Mouse (Mus musculus) CH12.LX (cell line): Measurements from ENCODE around the gene B3gnt3. TPM values are rescaled to one million over a fixed set of nuclear protein-coding genes. Genes with fewer than 3 reads are reported as not detected.

Experiments
- DNase-seq: peaks from one replicate; pipeline ENCODE4 v3.0.0-alpha.2; 2013; ENCODE audit errors: extremely low read depth
- H3K27ac ChIP-seq: 2 replicates; pipeline ENCODE4 v1.5.1; 2012; ENCODE audit warnings: low read depth, mild to moderate bottlenecking, control low read depth, moderate library complexity; ENCODE audit not compliant: insufficient read depth
- H3K27me3 ChIP-seq: replicated peaks from 2 replicates; pipeline ENCODE3; 2012; ENCODE audit warnings: inconsistent platforms
- H3K36me3 ChIP-seq, 2 experiments: replicated peaks in 1 of 2; 2 replicates each; pipeline versions ENCODE3 to v1.6.1; 2012; ENCODE audit warnings: inconsistent platforms in 1 of 2, low read length in 1 of 2, mild to moderate bottlenecking in 1 of 2, mixed read lengths in 1 of 2, moderate library complexity in 1 of 2; ENCODE audit not compliant: control insufficient read depth in 1 of 2, insufficient read depth in 1 of 2
- H3K4me1 ChIP-seq, 2 experiments: 2 replicates each; pipeline ENCODE4 v1.6.1; 2012; ENCODE audit warnings: inconsistent platforms in 1 of 2, moderate library complexity in 1 of 2; ENCODE audit not compliant: insufficient read depth in 2 of 2, control insufficient read depth in 1 of 2
- H3K4me2 ChIP-seq: 2 replicates; pipeline ENCODE4 v1.6.1; 2012; ENCODE audit warnings: low read depth, mild to moderate bottlenecking, control low read depth; ENCODE audit not compliant: poor library complexity, insufficient read depth, severe bottlenecking
- H3K4me3 ChIP-seq, 3 experiments: fragments of 150-350 bp in 1 of 3; sonication (generic) in 1 of 3; replicated peaks in 1 of 3; 2 replicates each; pipeline versions ENCODE3 to v1.5.1; 2011 to 2012; ENCODE audit warnings: low read depth in 2 of 3, low read length in 2 of 3, mild to moderate bottlenecking in 2 of 3, moderate library complexity in 2 of 3, control low read depth in 1 of 3, improper control_type of control experiment in 1 of 3, inconsistent platforms in 1 of 3, mixed read lengths in 1 of 3; ENCODE audit not compliant: poor library complexity in 1 of 3
- H3K79me2 ChIP-seq: replicated peaks from 2 replicates; pipeline ENCODE4 v1.6.1; 2012; ENCODE audit warnings: mild to moderate bottlenecking, moderate library complexity; ENCODE audit not compliant: control insufficient read depth, poor library complexity, insufficient read depth, severe bottlenecking; ENCODE audit errors: extremely low read depth
- H3K9ac ChIP-seq: 2 replicates; pipeline ENCODE4 v1.6.1; 2012; ENCODE audit warnings: low read depth, mild to moderate bottlenecking, control low read depth, moderate library complexity; ENCODE audit not compliant: insufficient read depth
- H3K9me3 ChIP-seq: replicated peaks from 2 replicates; pipeline ENCODE3; 2012; ENCODE audit warnings: low read length, inconsistent platforms, mixed read lengths
- BHLHE40 ChIP-seq: IDR thresholded peaks from 2 replicates; pipeline ENCODE4 v1.6.1; 2011; ENCODE audit warnings: mild to moderate bottlenecking, low read depth, low read length, improper control_type of control experiment
- CHD1 ChIP-seq: IDR thresholded peaks from 2 replicates; pipeline ENCODE4 v1.6.1; 2012; ENCODE audit warnings: low read depth, low read length, improper control_type of control experiment, inconsistent platforms
- CHD2 ChIP-seq: IDR thresholded peaks from 2 replicates; pipeline ENCODE4 v1.6.1; 2011; ENCODE audit warnings: low read length, improper control_type of control experiment
- CTCF ChIP-seq, 2 experiments: IDR thresholded peaks in 1 of 2; conservative IDR thresholded peaks in 1 of 2; 2 replicates each; pipeline ENCODE4 v1.5.1; 2011 to 2012; ENCODE audit warnings: low read depth in 2 of 2, low read length in 2 of 2, improper control_type of control experiment in 1 of 2, inconsistent platforms in 1 of 2, mild to moderate bottlenecking in 1 of 2, moderate library complexity in 1 of 2
- E2F4 ChIP-seq: IDR thresholded peaks from 2 replicates; pipeline ENCODE4 v1.6.1; 2011; ENCODE audit warnings: low read depth, low read length, improper control_type of control experiment; ENCODE audit not compliant: insufficient replicate concordance
- ELF1 ChIP-seq: IDR thresholded peaks from 2 replicates; pipeline ENCODE4 v1.6.1; 2014; ENCODE audit warnings: low read depth, mild to moderate bottlenecking, inconsistent platforms, low read length, improper control_type of control experiment
- EP300 ChIP-seq: IDR thresholded peaks from 2 replicates; pipeline ENCODE4 v1.6.1; 2011; ENCODE audit warnings: low read length, improper control_type of control experiment
- ETS1 ChIP-seq: conservative IDR thresholded peaks from 2 replicates; pipeline ENCODE4 v1.6.1; 2012; ENCODE audit warnings: low read depth, mild to moderate bottlenecking, inconsistent platforms, low read length, improper control_type of control experiment, moderate library complexity
- GABPA ChIP-seq: IDR thresholded peaks from 2 replicates; pipeline ENCODE4 v1.6.1; 2012; ENCODE audit warnings: low read depth, low read length, improper control_type of control experiment, inconsistent platforms; ENCODE audit not compliant: insufficient replicate concordance
- HCFC1 ChIP-seq: IDR thresholded peaks from 2 replicates; pipeline ENCODE4 v1.6.1; 2012; ENCODE audit warnings: low read depth, mild to moderate bottlenecking, inconsistent platforms, low read length, improper control_type of control experiment
- IRF4 ChIP-seq: IDR thresholded peaks from 2 replicates; pipeline ENCODE4 v1.6.1; 2014; ENCODE audit warnings: low read depth, mild to moderate bottlenecking, inconsistent platforms, low read length, improper control_type of control experiment
- JUN ChIP-seq: IDR thresholded peaks from 2 replicates; pipeline ENCODE4 v1.6.1; 2011; ENCODE audit warnings: low read depth, mild to moderate bottlenecking, low read length, improper control_type of control experiment, moderate library complexity; ENCODE audit not compliant: insufficient read depth
- JUND ChIP-seq: conservative IDR thresholded peaks from 2 replicates; pipeline ENCODE4 v1.6.1; 2011; ENCODE audit warnings: low read depth, low read length, improper control_type of control experiment
- KAT2A ChIP-seq: IDR thresholded peaks from 2 replicates; pipeline ENCODE4 v1.6.1; 2012; ENCODE audit warnings: low read length, improper control_type of control experiment, inconsistent platforms; ENCODE audit not compliant: insufficient replicate concordance
- MAFK ChIP-seq: IDR thresholded peaks from 2 replicates; pipeline ENCODE4 v1.6.1; 2011; ENCODE audit warnings: low read length, improper control_type of control experiment; ENCODE audit not compliant: insufficient replicate concordance
- MAX ChIP-seq: IDR thresholded peaks from 2 replicates; pipeline ENCODE4 v1.6.1; 2011; ENCODE audit warnings: low read length, improper control_type of control experiment
- MAZ ChIP-seq: IDR thresholded peaks from 2 replicates; pipeline ENCODE4 v1.6.1; 2012; ENCODE audit warnings: low read depth, mild to moderate bottlenecking, inconsistent platforms, low read length, improper control_type of control experiment, moderate library complexity
- MEF2A ChIP-seq: IDR thresholded peaks from 2 replicates; pipeline ENCODE4 v1.6.1; 2014; ENCODE audit warnings: low read depth, mild to moderate bottlenecking, inconsistent platforms, low read length, improper control_type of control experiment, borderline replicate concordance
- MXI1 ChIP-seq: IDR thresholded peaks from 2 replicates; pipeline ENCODE4 v1.6.1; 2011; ENCODE audit warnings: mild to moderate bottlenecking, low read depth, low read length, improper control_type of control experiment
- MYC ChIP-seq: IDR thresholded peaks from 2 replicates; pipeline ENCODE4 v1.6.1; 2011; ENCODE audit warnings: low read depth, mild to moderate bottlenecking, improper control_type of control experiment, low read length
- NELFE ChIP-seq: IDR thresholded peaks from 2 replicates; pipeline ENCODE4 v1.6.1; 2011; ENCODE audit warnings: low read depth, low read length, improper control_type of control experiment
- NRF1 ChIP-seq: IDR thresholded peaks from 2 replicates; pipeline ENCODE4 v1.6.1; 2014; ENCODE audit warnings: low read depth, mild to moderate bottlenecking, inconsistent platforms, low read length, improper control_type of control experiment, moderate library complexity
- PAX5 ChIP-seq: IDR thresholded peaks from 2 replicates; pipeline ENCODE4 v1.6.1; 2012; ENCODE audit warnings: low read length, inconsistent platforms, mixed read lengths
- POLR2A ChIP-seq: IDR thresholded peaks from 2 replicates; pipeline ENCODE4 v1.6.1; 2011; ENCODE audit warnings: low read depth, mild to moderate bottlenecking, improper control_type of control experiment, low read length
- POLR2AphosphoS2 ChIP-seq: IDR thresholded peaks from 2 replicates; pipeline ENCODE4 v1.6.1; 2011; ENCODE audit warnings: low read depth, low read length, improper control_type of control experiment
- RAD21 ChIP-seq: IDR thresholded peaks from 2 replicates; pipeline ENCODE4 v1.6.1; 2011; ENCODE audit warnings: low read depth, mild to moderate bottlenecking, low read length, improper control_type of control experiment, moderate library complexity
- RCOR1 ChIP-seq: conservative IDR thresholded peaks from 2 replicates; pipeline ENCODE4 v1.6.1; 2012; ENCODE audit warnings: low read depth, mild to moderate bottlenecking, inconsistent platforms, low read length, improper control_type of control experiment
- SIN3A ChIP-seq: IDR thresholded peaks from 2 replicates; pipeline ENCODE4 v1.6.1; 2012; ENCODE audit warnings: low read length, improper control_type of control experiment, inconsistent platforms
- SMC3 ChIP-seq: IDR thresholded peaks from 2 replicates; pipeline ENCODE4 v1.6.1; 2011; ENCODE audit warnings: low read depth, low read length, improper control_type of control experiment
- TBP ChIP-seq: conservative IDR thresholded peaks from 2 replicates; pipeline ENCODE4 v1.6.1; 2011; ENCODE audit warnings: low read depth, low read length, improper control_type of control experiment
- TCF12 ChIP-seq: IDR thresholded peaks from 2 replicates; pipeline ENCODE4 v1.6.1; 2014; ENCODE audit warnings: low read depth, mild to moderate bottlenecking, inconsistent platforms, low read length, improper control_type of control experiment
- UBTF ChIP-seq: IDR thresholded peaks from 2 replicates; pipeline ENCODE4 v1.6.1; 2012; ENCODE audit warnings: low read depth, mild to moderate bottlenecking, inconsistent platforms, low read length, improper control_type of control experiment, moderate library complexity
- USF1 ChIP-seq: IDR thresholded peaks from 2 replicates; pipeline ENCODE4 v1.6.1; 2014; ENCODE audit warnings: low read depth, mild to moderate bottlenecking, inconsistent platforms, low read length, improper control_type of control experiment
- USF2 ChIP-seq: conservative IDR thresholded peaks from 2 replicates; pipeline ENCODE4 v1.6.1; 2011; ENCODE audit warnings: low read depth, low read length, improper control_type of control experiment
- ZC3H11A ChIP-seq: IDR thresholded peaks from 2 replicates; pipeline ENCODE4 v1.6.1; 2012; ENCODE audit warnings: low read depth, mild to moderate bottlenecking, inconsistent platforms, low read length, improper control_type of control experiment
- ZKSCAN1 ChIP-seq: IDR thresholded peaks from 2 replicates; pipeline ENCODE4 v1.6.1; 2012; ENCODE audit warnings: low read depth, inconsistent platforms, low read length, improper control_type of control experiment, borderline replicate concordance
- ZMIZ1 ChIP-seq: IDR thresholded peaks from 2 replicates; pipeline ENCODE4 v1.6.1; 2012; ENCODE audit warnings: low read depth, mild to moderate bottlenecking, inconsistent platforms, low read length, improper control_type of control experiment
- ZNF384 ChIP-seq: IDR thresholded peaks from 2 replicates; pipeline ENCODE4 v1.6.1; 2012; ENCODE audit warnings: low read depth, low read length, improper control_type of control experiment, inconsistent platforms
- dilution Hi-C: fragments of 300-500 bp; cut with MboI; formaldehyde crosslinking; loops from 2 replicates; pipeline ENCODE4 v1.14.3; 2020; ENCODE audit warnings: low sequenced_read_pairs; ENCODE audit not compliant: extremely low pct_unique_long_range_greater_than_20kb, extremely low pct_ligation_motif_present
- in situ Hi-C: fragments of 300-500 bp; cut with MboI; formaldehyde crosslinking; loops from 3 replicates; pipeline ENCODE4 v1.14.3; 2019; ENCODE audit warnings: low sequenced_read_pairs, low pct_ligation_motif_present, low pct_unique_long_range_greater_than_20kb, mixed read lengths
- polyA plus RNA-seq: library from polyadenylated mRNA; unstranded; fragments of >175 nt; gene quantifications from 2 replicates; pipeline ENCODE4 v1.2.1, GENCODE M21; 2012; ENCODE audit warnings: low read depth; ENCODE audit not compliant: insufficient read length
- total RNA-seq, 2 experiments: library from RNA; depleted of rRNA; stranded (reverse); fragments of 300-350 nt in 1 of 2; fragments of >200 nt in 1 of 2; gene quantifications; 2 replicates each; pipeline ENCODE4 v1.2.3; 2012 to 2014

B3gnt3 gene
- total and polyA plus RNA-seq, 3 experiments: 0.24 to 0.98 TPM; not detected in 1

- no peaks in the 10 kb centered on the region for H3K36me3 ChIP-seq
Measured at GRCm38 (mm10) chr8:71660325-71661120, 41.1 kb downstream of the B3gnt3 start.

GRCm38 (mm10) chr8:71659751-71660150 lies 41.8 kb downstream of the B3gnt3 start:
- H3K4me3 ChIP-seq: no peak overlapping the region
- H3K79me2 ChIP-seq: no peaks in the 10 kb centered on the region
- no peaks in the 10 kb centered on the region for H3K36me3 ChIP-seq
- TF ChIP-seq MYC: no peak
- no peak for TF ChIP-seq NELFE
- TF ChIP-seq POLR2A: no peak
- TF ChIP-seq ZKSCAN1: no peak
- TF ChIP-seq SIN3A: no peak
- no peak for TF ChIP-seq HCFC1
- no peak for TF ChIP-seq MAFK
- no peak for TF ChIP-seq MXI1
- DNase-seq: no peak
- no peak overlapping the region for H3K27ac ChIP-seq
- no peaks in the 10 kb centered on the region for H3K9me3 ChIP-seq
- peaks cover 6% of the 10 kb centered on the region for H3K27me3 ChIP-seq
- H3K9ac ChIP-seq: no peak overlapping the region
- no peak overlapping the region for H3K4me2 ChIP-seq
- H3K4me1 ChIP-seq: peaks cover 3 to 6% of the 10 kb centered on the region in 2 experiments; a peak in 3 of 4 replicates
- in situ Hi-C loops: no loop called here
- dilution Hi-C loops: no loop called here

More at GRCm38 (mm10) chr8:71660325-71661120, 41.1 kb downstream of the B3gnt3 start:
- Histone ChIP-seq H3K9ac (no peak overlapping the region), H3K9me3 (no peaks in the 10 kb centered on the region), H3K4me2 (no peak overlapping the region), H3K79me2 (no peaks in the 10 kb centered on the region), H3K27ac (no peak overlapping the region), H3K4me3 (no peak overlapping the region), H3K4me1 (peaks cover 6 to 11% of the 10 kb centered on the region in 2 experiments), H3K27me3 (peaks cover 6% of the 10 kb centered on the region)
- peak; percentile 87 for DNase-seq
- dilution Hi-C loops (no loop called here), in situ Hi-C loops (no loop called here)
- TF ChIP-seq NRF1 (no peak), IRF4 (peak; percentile 47; the same call in 1 of the 2 replicates), TCF12 (no peak), MXI1 (no peak), SIN3A (0 out of 2 replicates have a peak, but pooled peaks have one; percentile 47), BHLHE40 (no peak), ZKSCAN1 (peak; percentile 85), KAT2A (no peak), MAFK (no peak), TBP (no peak), JUN (no peak), CTCF (conservative IDR thresholded peaks at IDR 0.05 in 1 of 2, IDR thresholded peaks at IDR 0.05 in 1 of 2; ENCODE audit: low read depth in 2 of 2, low read length in 2 of 2) (peak; percentile 66 to 96), POLR2A (no peak), MEF2A (peak; percentile 45; the same call in 1 of the 2 replicates), ELF1 (peak; percentile 25; the same call in 1 of the 2 replicates), NELFE (0 out of 2 replicates have a peak, but pooled peaks have one; percentile 39), ETS1 (no peak), ZNF384 (no peak), MAZ (no peak), JUND (no peak), PAX5 (no peak), GABPA (no peak), UBTF (no peak), ZMIZ1 (no peak), HCFC1 (no peak), USF2 (no peak), ZC3H11A (peak; percentile 75), RAD21 (peak; percentile 99), POLR2AphosphoS2 (no peak), MAX (0 out of 2 replicates have a peak, but pooled peaks have one; percentile 5), E2F4 (no peak), CHD2 (no peak), CHD1 (no peak), EP300 (no peak), SMC3 (peak; percentile 95), USF1 (no peak), MYC (peak; percentile 50; the same call in 1 of the 2 replicates), RCOR1 (no peak)
- TF ChIP-seq, all 38 proteins: peak for 12
